Mouse (Mus musculus) hindbrain, postnatal 0 days (tissue): Measurements from ENCODE around the gene Actn1. TPM values are rescaled to one million over a fixed set of nuclear protein-coding genes. Genes with fewer than 3 reads are reported as not detected.
"Not testable (repeated sequence)": the region's sequence is repeated elsewhere in the genome, so short reads cannot be mapped to it uniquely, and the experiment has no call there.

Experiments used
- ATAC-seq: fragments of 200-750 bp; cut with Nextera tagmentation; 2 replicates; pipeline ENCODE4 v1.8.0; 2017; ENCODE audit warnings: mild to moderate bottlenecking, moderate TSS enrichment, moderate library complexity
- DNase-seq: peaks from one replicate; pipeline ENCODE4 v3.0.0-alpha.2; 2015; ENCODE audit warnings: low spot score
- H3K27ac ChIP-seq: fragments of 300-500 bp; sonication (generic); 2 replicates; pipeline ENCODE4 v1.5.1; 2014; ENCODE audit warnings: mild to moderate bottlenecking
- H3K27me3 ChIP-seq: fragments of 300-500 bp; sonication (generic); 2 replicates; pipeline ENCODE4 v1.6.1; 2014; ENCODE audit warnings: low read length, mixed read lengths; ENCODE audit not compliant: insufficient read depth
- H3K36me3 ChIP-seq: fragments of 300-500 bp; sonication (generic); 2 replicates; pipeline ENCODE4 v1.6.1; 2014; ENCODE audit warnings: low read length, mixed read lengths; ENCODE audit not compliant: insufficient read depth
- H3K4me1 ChIP-seq: fragments of 300-500 bp; sonication (generic); 2 replicates; pipeline ENCODE4 v1.6.1; 2014; ENCODE audit warnings: antibody characterized with exemption, low read length, mixed read lengths; ENCODE audit not compliant: insufficient read depth
- H3K4me2 ChIP-seq: fragments of 300-500 bp; sonication (generic); 2 replicates; pipeline ENCODE4 v1.6.1; 2014; ENCODE audit warnings: low read depth, mild to moderate bottlenecking, low read length, moderate library complexity, mixed read lengths
- H3K4me3 ChIP-seq: fragments of 300-500 bp; sonication (generic); 2 replicates; pipeline ENCODE4 v1.5.1; 2014; ENCODE audit warnings: low read length
- H3K9ac ChIP-seq: fragments of 300-500 bp; sonication (generic); replicated peaks from 2 replicates; pipeline ENCODE4 v1.6.1; 2014; ENCODE audit warnings: mild to moderate bottlenecking, low read length, moderate library complexity, mixed read lengths
- H3K9me3 ChIP-seq: fragments of 300-500 bp; sonication (generic); 2 replicates; pipeline ENCODE4 v1.6.1; 2016; ENCODE audit warnings: low read length, mixed read lengths
- CTCF ChIP-seq: IDR thresholded peaks from 2 replicates; pipeline ENCODE4 v1.5.1; 2016; ENCODE audit warnings: antibody characterized with exemption, control low read depth, low read depth
- WGBS: fragments of 180-500 bp; shearing (Covaris S2); extraction: QIAGEN DNeasy Blood & Tissue Kit; methylation state at CpG from one replicate; pipeline ENCODE4 v1.1.7; 2014; 5-methylcytosine and 5-hydroxymethylcytosine counted together
- polyA plus RNA-seq: library from polyadenylated mRNA; unstranded; fragments of >200 nt; fragmentation: Nextera tagmentation; extraction: Ambion mirVana; gene quantifications from 2 replicates; pipeline ENCODE4 v1.2.1, GENCODE M21; 2015
- total RNA-seq: library from RNA; depleted of rRNA; stranded (reverse); fragments of >200 nt; gene quantifications from 2 replicates; pipeline ENCODE4 v1.2.3, GENCODE M21; 2014

Gene Actn1
- total and polyA plus RNA-seq, 2 experiments from 2014 or later = 7.4 to 18.3 TPM

DNA sequence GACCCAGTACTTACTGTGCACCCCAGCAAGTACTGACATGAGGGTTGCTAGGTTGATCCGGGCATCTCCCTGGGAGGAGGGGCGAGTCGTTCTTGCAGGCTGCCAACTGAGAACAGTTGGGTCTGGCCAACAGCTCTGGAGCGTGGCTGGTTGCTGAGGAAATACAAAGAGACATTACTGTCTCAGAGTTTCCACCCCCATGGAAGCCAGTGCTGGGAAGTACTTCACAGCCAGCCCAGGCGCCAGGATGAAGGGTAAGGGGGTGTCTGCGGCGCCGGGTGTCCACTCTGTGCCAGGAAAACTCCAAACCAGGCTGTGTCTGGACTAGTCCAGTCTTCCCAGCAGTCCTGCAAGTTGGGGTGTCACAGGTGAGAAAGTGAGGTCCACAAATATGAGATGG, 30.8 kb upstream of the Actn1 start:
- peak; percentile 69 for ATAC-seq
- TF ChIP-seq CTCF = no peak
- Histone ChIP-seq H3K9ac (no peak overlapping the region), H3K4me1 (no peaks in the 10 kb centered on the region), H3K27ac (no peak overlapping the region), H3K36me3 (no peaks in the 10 kb centered on the region), H3K27me3 (no peaks in the 10 kb centered on the region), H3K4me2 (no peak overlapping the region), H3K9me3 (no peaks in the 10 kb centered on the region), H3K4me3 (no peak overlapping the region)
- DNase-seq = peak; percentile 59
- 60% methylated on average over 8 of the region's 8 CpGs for WGBS

GRCm38 (mm10) chr12:80290483-80290882, 30.3 kb upstream of the Actn1 start:
- 85% methylated on average over 4 of the region's 4 CpGs for WGBS
- H3K36me3 ChIP-seq = no peaks in the 10 kb centered on the region
- no peak overlapping the region for H3K9ac ChIP-seq
- no peak overlapping the region for H3K4me3 ChIP-seq
- DNase-seq (no peak), ATAC-seq (no peak)
- H3K27ac ChIP-seq = no peak overlapping the region
- H3K27me3 ChIP-seq = no peaks in the 10 kb centered on the region
- H3K9me3 ChIP-seq = no peaks in the 10 kb centered on the region
- H3K4me1 ChIP-seq = no peaks in the 10 kb centered on the region
- no peak for TF ChIP-seq CTCF
- H3K4me2 ChIP-seq = no peak overlapping the region

GRCm38 (mm10) chr12:80289722-80290121, 29.6 kb upstream of the Actn1 start:
- Histone ChIP-seq H3K9me3 (no peaks in the 10 kb centered on the region), H3K27me3 (no peaks in the 10 kb centered on the region), H3K27ac (no peak overlapping the region), H3K4me3 (no peak overlapping the region), H3K4me1 (no peaks in the 10 kb centered on the region), H3K9ac (no peak overlapping the region), H3K4me2 (no peak overlapping the region), H3K36me3 (no peaks in the 10 kb centered on the region)
- no peak for TF ChIP-seq CTCF
- no peak for ATAC-seq
- DNase-seq = no peak
- WGBS = 87% methylated on average over 3 of the region's 3 CpGs

DNA sequence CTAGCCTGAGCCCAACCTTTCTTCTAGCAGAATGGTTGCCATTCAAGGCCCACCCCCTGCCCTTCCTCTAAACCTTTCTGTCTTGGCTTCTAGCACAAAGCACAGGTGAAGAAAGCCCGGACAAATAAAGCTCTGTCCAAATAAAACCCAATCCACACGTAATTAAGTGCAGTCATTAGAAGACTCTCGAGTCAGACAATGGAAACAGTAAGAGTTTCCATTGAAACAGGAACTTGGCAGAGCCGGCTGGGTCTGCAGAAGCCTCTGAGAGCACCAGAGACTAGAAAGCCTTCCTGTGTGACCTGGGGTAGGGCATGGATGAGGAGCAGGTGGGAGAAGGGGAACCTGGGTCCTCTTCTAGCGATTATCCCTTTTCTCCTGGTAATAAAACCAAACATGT, 25.7 kb upstream of the Actn1 start:
- Histone ChIP-seq H3K27me3 (no peaks in the 10 kb centered on the region), H3K4me1 (no peaks in the 10 kb centered on the region), H3K27ac (no peak overlapping the region), H3K9me3 (no peaks in the 10 kb centered on the region), H3K9ac (no peak overlapping the region), H3K4me2 (no peak overlapping the region), H3K36me3 (no peaks in the 10 kb centered on the region), H3K4me3 (no peak overlapping the region)
- DNase-seq (no peak), ATAC-seq (no peak)
- no peak for TF ChIP-seq CTCF
- 67% methylated on average over 5 of the region's 5 CpGs for WGBS

GRCm38 (mm10) chr12:80284251-80284650, 24.1 kb upstream of the Actn1 start:
- H3K4me2 ChIP-seq, H3K4me1 ChIP-seq, H3K27ac ChIP-seq, ATAC-seq, H3K27me3 ChIP-seq, H3K36me3 ChIP-seq, DNase-seq, H3K4me3 ChIP-seq, H3K9ac ChIP-seq, H3K9me3 ChIP-seq: not testable (repeated sequence)
- 88% methylated on average over 2 of the region's 2 CpGs for WGBS

DNA sequence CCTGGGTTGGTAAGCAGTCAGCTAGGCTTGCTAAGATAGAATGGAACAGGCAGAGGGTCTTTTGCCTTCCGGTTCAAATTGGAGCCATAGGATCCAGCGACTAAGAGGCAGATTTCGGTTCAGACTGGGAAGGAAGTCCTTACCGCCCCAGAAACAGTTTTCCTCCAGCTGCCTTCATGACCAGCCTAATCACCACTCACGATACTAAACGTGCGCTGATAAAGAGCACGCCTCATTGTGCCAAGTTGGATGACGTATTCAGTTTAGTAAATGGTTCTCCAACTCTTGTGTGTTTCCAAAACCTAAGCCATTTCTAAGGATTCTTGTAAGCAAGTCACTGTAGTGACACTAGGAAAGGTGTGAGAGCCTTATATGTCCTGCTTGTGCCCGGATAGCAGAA, 18.7 kb upstream of the Actn1 start:
- no peaks in the 10 kb centered on the region for H3K27me3 ChIP-seq
- no peak overlapping the region for H3K27ac ChIP-seq
- no peak overlapping the region for H3K9ac ChIP-seq
- WGBS = 88% methylated on average over 10 of the region's 10 CpGs
- H3K4me2 ChIP-seq = no peak overlapping the region
- DNase-seq (no peak), ATAC-seq (no peak)
- H3K36me3 ChIP-seq = no peaks in the 10 kb centered on the region
- no peaks in the 10 kb centered on the region; the same call in 1 of the 2 replicates for H3K4me1 ChIP-seq
- no peak overlapping the region for H3K4me3 ChIP-seq
- H3K9me3 ChIP-seq = no peaks in the 10 kb centered on the region
- no peak for TF ChIP-seq CTCF

DNA sequence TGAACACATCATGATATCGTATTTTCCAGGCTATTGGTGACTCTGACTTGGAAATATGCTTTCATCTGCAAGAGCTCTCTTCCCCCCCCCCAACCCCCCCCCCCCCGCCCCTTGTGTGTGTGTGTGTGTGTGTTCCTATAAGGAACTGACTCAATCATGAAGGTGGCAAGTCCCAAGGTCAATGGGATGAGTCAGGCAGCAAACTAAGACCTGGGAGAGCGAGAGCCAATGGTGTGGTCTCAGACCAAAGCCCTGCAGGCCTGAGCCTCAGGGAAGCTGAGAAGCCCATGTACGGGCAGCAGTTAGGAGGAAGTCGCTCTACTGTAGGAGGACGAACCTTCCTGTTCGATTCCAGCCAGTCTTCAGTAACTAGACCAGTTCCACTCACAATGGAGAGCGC, 17.3 kb upstream of the Actn1 start:
- DNase-seq = no peak
- 86% methylated on average over 7 of the region's 8 CpGs for WGBS
- Histone ChIP-seq H3K27me3 (no peaks in the 10 kb centered on the region), H3K36me3 (no peaks in the 10 kb centered on the region), H3K9me3 (no peaks in the 10 kb centered on the region), H3K9ac (no peak overlapping the region), H3K4me2 (no peak overlapping the region), H3K4me1 (no peaks in the 10 kb centered on the region; the same call in 1 of the 2 replicates), H3K27ac (no peak overlapping the region), H3K4me3 (no peak overlapping the region)
- no peak for ATAC-seq
- no peak for TF ChIP-seq CTCF
